Mouse (Mus musculus): ENCODE results near the gene Sh2d3c. TPM values are rescaled to one million over a fixed set of nuclear protein-coding genes. Genes with fewer than 3 reads are reported as not detected.

Sh2d3c gene
- polyA plus RNA-seq (2021) = 3.6 TPM

- POLR2A ChIA-PET = no interaction called here
- in situ Hi-C loops (cut with MboI; ENCODE audit: low pct_unique_long_range_greater_than_20kb) = no loop called here
- ATAC-seq (no peak), DNase-seq (ENCODE audit: low read depth, low spot score) (no peak)
- CTCF ChIA-PET = no interaction called here
- no peak for TF ChIP-seq CTCF (IDR thresholded peaks at IDR 0.05)
- H3K27me3 ChIP-seq = no peaks in the 10 kb centered on the region
Observed at GRCm38 (mm10) chr2:32720681-32721229, at the start of gene Sh2d3c. Gene Sh2d3c, plus strand, starts transcription at chr2:32721055.

- DNase-seq (ENCODE audit: low read depth, low spot score) = no peak
- in situ Hi-C loops (cut with MboI; ENCODE audit: low pct_unique_long_range_greater_than_20kb) = no loop called here
- no peaks in the 10 kb centered on the region for H3K27me3 ChIP-seq
- ChIA-PET POLR2A (interaction anchor here (0.6 kb wide), 1 partner anchor 61 kb away, joined by 3 read pairs; no protein-coding TSS in a partner anchor), CTCF (interaction anchor here (1.0 to 1.3 kb wide), 3 partner anchors 9 to 39 kb away, joined by 3 to 4 read pairs (median 4); no protein-coding TSS in a partner anchor)
- no peak for TF ChIP-seq CTCF (IDR thresholded peaks at IDR 0.05)
- no peak for ATAC-seq
Observed at GRCm38 (mm10) chr2:32671147-32671546, 49.7 kb upstream of the Sh2d3c start.

- DNase-seq (ENCODE audit: low read depth, low spot score) = no peak
- CTCF ChIA-PET = interaction anchor here (1.0 to 1.2 kb wide), 2 partner anchors 17 to 40 kb away, joined by 3 to 4 read pairs; no protein-coding TSS in a partner anchor
- POLR2A ChIA-PET = interaction anchor here (0.6 kb wide), 1 partner anchor 60 kb away, joined by 3 read pairs; no protein-coding TSS in a partner anchor
- TF ChIP-seq CTCF (IDR thresholded peaks at IDR 0.05) = no peak
- no peaks in the 10 kb centered on the region for H3K27me3 ChIP-seq
- no peak for ATAC-seq
- in situ Hi-C loops (cut with MboI; ENCODE audit: low pct_unique_long_range_greater_than_20kb) = no loop called here
Observed at GRCm38 (mm10) chr2:32671907-32672595, 48.8 kb upstream of the Sh2d3c start.

- no peak for TF ChIP-seq CTCF (IDR thresholded peaks at IDR 0.05)
- no peaks in the 10 kb centered on the region for H3K27me3 ChIP-seq
- in situ Hi-C loops (cut with MboI; ENCODE audit: low pct_unique_long_range_greater_than_20kb) = no loop called here
- DNase-seq (ENCODE audit: low read depth, low spot score) = no peak
- peak; percentile 8 for ATAC-seq
- ChIA-PET POLR2A (no interaction called here), CTCF (interaction anchor here (1.6 kb wide), 1 partner anchor 16 kb away, joined by 6 read pairs; no protein-coding TSS in a partner anchor)
Observed at GRCm38 (mm10) chr2:32673176-32673917, 47.5 kb upstream of the Sh2d3c start.

GRCm38 (mm10) chr2:32676821-32677220, 44.0 kb upstream of the Sh2d3c start:
- no peak for TF ChIP-seq CTCF (IDR thresholded peaks at IDR 0.05)
- H3K27me3 ChIP-seq = no peaks in the 10 kb centered on the region
- in situ Hi-C loops (cut with MboI; ENCODE audit: low pct_unique_long_range_greater_than_20kb) = no loop called here
- no peak for DNase-seq (ENCODE audit: low read depth, low spot score)
- POLR2A ChIA-PET = no interaction called here
- CTCF ChIA-PET = interaction anchor here (1.5 kb wide), 1 partner anchor 45 kb away, joined by 6 read pairs; no protein-coding TSS in a partner anchor
- no peak for ATAC-seq

GRCm38 (mm10) chr2:32677683-32678082, 43.2 kb upstream of the Sh2d3c start:
- no peak for TF ChIP-seq CTCF (IDR thresholded peaks at IDR 0.05)
- POLR2A ChIA-PET = interaction anchor here (0.9 kb wide), 1 partner anchor 45 kb away, joined by 3 read pairs; no protein-coding TSS in a partner anchor
- in situ Hi-C loops (cut with MboI; ENCODE audit: low pct_unique_long_range_greater_than_20kb) = no loop called here
- H3K27me3 ChIP-seq = no peaks in the 10 kb centered on the region
- DNase-seq (ENCODE audit: low read depth, low spot score) (no peak), ATAC-seq (no peak)
- CTCF ChIA-PET = interaction anchor here (1.5 kb wide), 1 partner anchor 46 kb away, joined by 6 read pairs; no protein-coding TSS in a partner anchor

GRCm38 (mm10) chr2:32680051-32680451, 40.8 kb upstream of the Sh2d3c start:
- no peak for TF ChIP-seq CTCF (IDR thresholded peaks at IDR 0.05)
- ATAC-seq (peak; percentile 92), DNase-seq (ENCODE audit: low read depth, low spot score) (peak; percentile 78)
- CTCF ChIA-PET = interaction anchor here (1.1 to 2.7 kb wide), 4 partner anchors 9 to 48 kb away, joined by 3 to 17 read pairs (median 8); no protein-coding TSS in a partner anchor
- no peaks in the 10 kb centered on the region for H3K27me3 ChIP-seq
- in situ Hi-C loops (cut with MboI; ENCODE audit: low pct_unique_long_range_greater_than_20kb) = no loop called here
- POLR2A ChIA-PET = interaction anchor here (0.8 to 1.5 kb wide), 2 partner anchors 12 to 68 kb away, joined by 3 to 5 read pairs; no protein-coding TSS in a partner anchor

GRCm38 (mm10) chr2:32680961-32681650, 39.7 kb upstream of the Sh2d3c start:
- ATAC-seq (no peak), DNase-seq (ENCODE audit: low read depth, low spot score) (no peak)
- POLR2A ChIA-PET = no interaction called here
- in situ Hi-C loops (cut with MboI; ENCODE audit: low pct_unique_long_range_greater_than_20kb) = no loop called here
- CTCF ChIA-PET = interaction anchor here (2.7 kb wide), 1 partner anchor 8 kb away, joined by 17 read pairs; no protein-coding TSS in a partner anchor
- H3K27me3 ChIP-seq = no peaks in the 10 kb centered on the region
- TF ChIP-seq CTCF (IDR thresholded peaks at IDR 0.05) = no peak

- TF ChIP-seq CTCF (IDR thresholded peaks at IDR 0.05) = no peak
- in situ Hi-C loops (cut with MboI; ENCODE audit: low pct_unique_long_range_greater_than_20kb) = no loop called here
- H3K27me3 ChIP-seq = no peaks in the 10 kb centered on the region
- DNase-seq (ENCODE audit: low read depth, low spot score) (no peak), ATAC-seq (no peak)
- POLR2A ChIA-PET = no interaction called here
- CTCF ChIA-PET = interaction anchor here (2.7 kb wide), 1 partner anchor 7 kb away, joined by 17 read pairs; no protein-coding TSS in a partner anchor
Observed at GRCm38 (mm10) chr2:32681754-32682153, 39.1 kb upstream of the Sh2d3c start.
